ENCODE assay signal across 15 mouse cellular contexts in the genomic region with DNA sequence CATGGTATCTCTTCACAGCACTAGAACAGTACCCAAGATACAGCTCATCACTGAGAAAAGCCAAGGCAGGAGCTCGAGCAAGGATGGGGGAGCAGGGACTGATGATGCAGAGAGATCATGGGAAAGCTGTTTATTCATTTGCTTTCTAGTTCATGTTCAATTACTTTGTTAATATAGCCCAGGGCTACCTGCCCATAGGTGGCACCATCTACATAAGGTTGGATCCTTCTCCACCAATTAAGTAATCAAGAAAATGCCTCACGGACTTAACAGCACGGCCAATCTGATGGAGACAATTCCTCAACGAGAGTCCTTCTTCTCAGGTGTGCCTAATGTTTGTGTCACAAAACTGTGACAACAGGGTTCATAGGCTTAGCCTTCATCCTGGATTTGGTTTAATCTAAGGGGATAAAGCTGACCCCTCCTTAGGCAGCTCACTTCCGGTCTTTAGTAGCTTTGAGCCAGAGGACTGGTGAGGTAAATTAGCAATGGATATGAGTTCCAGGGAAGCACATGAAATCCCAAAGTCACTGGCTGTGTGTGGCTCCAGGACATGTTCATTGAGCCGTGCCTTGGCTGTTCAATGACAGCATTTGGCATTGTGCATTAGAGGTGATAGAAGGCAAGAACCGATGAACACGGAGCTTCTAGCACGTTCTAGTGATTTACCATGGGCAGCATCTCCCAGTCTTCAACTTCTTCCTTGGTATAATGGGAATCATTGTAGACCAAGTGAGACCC. TPM values are rescaled to one million over a fixed set of nuclear protein-coding genes. Genes with fewer than 3 reads are reported as not detected.
DNase-seq lines count a peak whose midpoint lies in the region; ATAC-seq and TF ChIP-seq lines count a peak whose summit lies in the region.
"Had no signal": no experiment of that assay in that cellular context is flagged by ENCODE, and none has a peak within 500 bp of the region (broad histone marks: within the 10 kb centered on the region; RNA-seq: fewer than 3 reads in every experiment).

No protein-coding gene starts in this region.

- DNase-seq in hindbrain, postnatal 0 days (ENCODE audit: low spot score) = peak; percentile 56
- peak; percentile 8 for DNase-seq in midbrain, embryonic 14.5 days
- no peak for DNase-seq in midbrain, embryonic 10.5 days (ENCODE audit: low spot score)
- no peak for DNase-seq in kidney, postnatal 0 days (ENCODE audit: low spot score)
- DNase-seq in lung, postnatal 25 days (ENCODE audit: low spot score) = peak; percentile 28
- no peak for DNase-seq in gastrocnemius, adult 8-10 months (ENCODE audit: low spot score in 2 of 2)
- DNase-seq: cerebellum, adult 8-10 months; thymus, postnatal 4 days had no signal

- no peaks in the 10 kb centered on the region for H3K9me3 ChIP-seq in hindbrain, postnatal 0 days (ENCODE audit: low read length)
- H3K9me3 ChIP-seq in hindbrain, embryonic 16.5 days (ENCODE audit: control insufficient read depth, low read length) = peaks cover 2% of the 10 kb centered on the region; the same call in 1 of the 2 replicates
- peaks cover 4% of the 10 kb centered on the region; the same call in 1 of the 2 replicates for H3K9me3 ChIP-seq in midbrain, embryonic 14.5 days (ENCODE audit: control insufficient read depth, low read length)
- H3K9me3 ChIP-seq in midbrain, embryonic 10.5 days (replicated peaks) = peaks cover 5% of the 10 kb centered on the region; the same call in 1 of the 2 replicates
- H3K9me3 ChIP-seq in kidney, postnatal 0 days (replicated peaks; ENCODE audit: low read length) = no peaks in the 10 kb centered on the region
- H3K9me3 ChIP-seq: embryonic facial prominence, embryonic 13.5 days; heart, embryonic 15.5 days; hindbrain, embryonic 15.5 days had no signal

- ATAC-seq in hindbrain, postnatal 0 days = no peak
- ATAC-seq in hindbrain, embryonic 16.5 days = no peak
- no peak for ATAC-seq in midbrain, embryonic 14.5 days (ENCODE audit: low FRiP score, low TSS enrichment)
- no peak for ATAC-seq in kidney, postnatal 0 days (replicated peaks; ENCODE audit: low FRiP score, low read depth)
- no peak for ATAC-seq in cerebellum, adult (ENCODE audit: insufficient number of reproducible peaks, low FRiP score, low TSS enrichment)
- ATAC-seq: Patski had no signal

- TF ChIP-seq CTCF in hindbrain, postnatal 0 days (IDR thresholded peaks at IDR 0.05; ENCODE audit: low read depth) = peak; percentile 50
- TF ChIP-seq CTCF in kidney, postnatal 0 days (IDR thresholded peaks at IDR 0.05; ENCODE audit: low read depth) = peak; percentile 68

- no peaks in the 10 kb centered on the region for H3K27me3 ChIP-seq in hindbrain, postnatal 0 days (ENCODE audit: insufficient read depth, low read length)
- H3K27me3 ChIP-seq in hindbrain, embryonic 16.5 days (replicated peaks; ENCODE audit: control insufficient read depth, insufficient read depth, low read length) = no peaks in the 10 kb centered on the region
- H3K27me3 ChIP-seq in midbrain, embryonic 14.5 days (ENCODE audit: control insufficient read depth, insufficient read depth, low read length) = no peaks in the 10 kb centered on the region
- H3K27me3 ChIP-seq in midbrain, embryonic 10.5 days (ENCODE audit: low read depth, poor library complexity, severe bottlenecking) = no peaks in the 10 kb centered on the region
- H3K27me3 ChIP-seq in kidney, postnatal 0 days (ENCODE audit: insufficient read depth, low read length) = no peaks in the 10 kb centered on the region
- H3K27me3 ChIP-seq: embryonic facial prominence, embryonic 13.5 days; heart, embryonic 15.5 days; hindbrain, embryonic 15.5 days; Patski had no signal

- H3K4me1 ChIP-seq in hindbrain, postnatal 0 days (ENCODE audit: insufficient read depth, low read length) = no peaks in the 10 kb centered on the region
- no peaks in the 10 kb centered on the region for H3K4me1 ChIP-seq in hindbrain, embryonic 16.5 days (ENCODE audit: control insufficient read depth, insufficient read depth, low read depth, low read length)
- H3K4me1 ChIP-seq in midbrain, embryonic 14.5 days (ENCODE audit: control insufficient read depth, insufficient read depth, low read length) = no peaks in the 10 kb centered on the region
- H3K4me1 ChIP-seq in midbrain, embryonic 10.5 days = no peaks in the 10 kb centered on the region
- H3K4me1 ChIP-seq in kidney, postnatal 0 days (replicated peaks; ENCODE audit: insufficient read depth, low read length) = no peaks in the 10 kb centered on the region
- H3K4me1 ChIP-seq: embryonic facial prominence, embryonic 13.5 days; forebrain, embryonic 10.5 days; heart, embryonic 15.5 days; hindbrain, embryonic 15.5 days had no signal

- no peak overlapping the region for H3K27ac ChIP-seq in hindbrain, postnatal 0 days
- no peak overlapping the region for H3K27ac ChIP-seq in hindbrain, embryonic 16.5 days (ENCODE audit: low read depth, low read length)
- no peak overlapping the region for H3K27ac ChIP-seq in midbrain, embryonic 14.5 days (replicated peaks; ENCODE audit: low read depth, low read length)
- H3K27ac ChIP-seq in midbrain, embryonic 10.5 days (replicated peaks) = no peak overlapping the region
- H3K27ac ChIP-seq in kidney, postnatal 0 days = no peak overlapping the region
- H3K27ac ChIP-seq: embryonic facial prominence, embryonic 13.5 days; forebrain, embryonic 10.5 days; heart, embryonic 15.5 days; hindbrain, embryonic 15.5 days had no signal

- no peak overlapping the region for H3K9ac ChIP-seq in hindbrain, postnatal 0 days (replicated peaks; ENCODE audit: low read length)
- no peak overlapping the region for H3K9ac ChIP-seq in hindbrain, embryonic 16.5 days (ENCODE audit: low read depth, low read length)
- no peak overlapping the region for H3K9ac ChIP-seq in midbrain, embryonic 14.5 days (replicated peaks; ENCODE audit: low read length)
- H3K9ac ChIP-seq in kidney, postnatal 0 days (ENCODE audit: low read depth, low read length) = no peak overlapping the region
- H3K9ac ChIP-seq: embryonic facial prominence, embryonic 13.5 days; heart, embryonic 15.5 days; hindbrain, embryonic 15.5 days had no signal

- no peak overlapping the region for H3K4me2 ChIP-seq in hindbrain, postnatal 0 days (ENCODE audit: low read depth, low read length)
- H3K4me2 ChIP-seq in hindbrain, embryonic 16.5 days (ENCODE audit: low read length) = no peak overlapping the region
- H3K4me2 ChIP-seq in midbrain, embryonic 14.5 days (ENCODE audit: low read length) = no peak overlapping the region
- no peak overlapping the region for H3K4me2 ChIP-seq in kidney, postnatal 0 days (ENCODE audit: low read length)
- H3K4me2 ChIP-seq: embryonic facial prominence, embryonic 13.5 days; heart, embryonic 15.5 days; hindbrain, embryonic 15.5 days had no signal

- H3K4me3 ChIP-seq in hindbrain, postnatal 0 days (ENCODE audit: low read length) = no peak overlapping the region
- H3K4me3 ChIP-seq in hindbrain, embryonic 16.5 days (ENCODE audit: low read length) = no peak overlapping the region
- H3K4me3 ChIP-seq in midbrain, embryonic 14.5 days (replicated peaks; ENCODE audit: low read depth, low read length) = no peak overlapping the region
- H3K4me3 ChIP-seq in midbrain, embryonic 10.5 days = no peak overlapping the region
- H3K4me3 ChIP-seq in kidney, postnatal 0 days (replicated peaks; ENCODE audit: low read depth, low read length) = no peak overlapping the region
- H3K4me3 ChIP-seq: embryonic facial prominence, embryonic 13.5 days; forebrain, embryonic 10.5 days; heart, embryonic 15.5 days; hindbrain, embryonic 15.5 days had no signal

- WGBS in hindbrain, postnatal 0 days = 79% methylated on average over 9 of the region's 9 CpGs
- WGBS in hindbrain, embryonic 16.5 days = 87% methylated on average over 9 of the region's 9 CpGs
- WGBS in midbrain, embryonic 14.5 days = 88% methylated on average over 9 of the region's 9 CpGs
- WGBS in midbrain, embryonic 10.5 days = 86% methylated on average over 9 of the region's 9 CpGs
- WGBS in kidney, postnatal 0 days = 73% methylated on average over 9 of the region's 9 CpGs

- no peaks in the 10 kb centered on the region for H3K36me3 ChIP-seq in hindbrain, postnatal 0 days (ENCODE audit: insufficient read depth, low read length)
- H3K36me3 ChIP-seq in hindbrain, embryonic 16.5 days (ENCODE audit: control insufficient read depth, insufficient read depth, low read length) = peaks cover 2% of the 10 kb centered on the region; the same call in 1 of the 2 replicates
- H3K36me3 ChIP-seq in midbrain, embryonic 14.5 days (ENCODE audit: control insufficient read depth, insufficient read depth, low read length) = no peaks in the 10 kb centered on the region
- H3K36me3 ChIP-seq in midbrain, embryonic 10.5 days = no peaks in the 10 kb centered on the region
- no peaks in the 10 kb centered on the region for H3K36me3 ChIP-seq in kidney, postnatal 0 days (ENCODE audit: insufficient read depth, low read length)
- H3K36me3 ChIP-seq: embryonic facial prominence, embryonic 13.5 days; forebrain, embryonic 10.5 days; heart, embryonic 15.5 days had no signal

RNA-seq across cellular contexts. Expression of a gene that starts 53.4 kb away (rescaled TPM):
- total RNA-seq in hindbrain, postnatal 0 days (2014; rRNA removed) = 14.6 and 17.7 TPM in 2 replicates
- polyA plus RNA-seq in hindbrain, postnatal 0 days (2015; fragmentation: Nextera tagmentation; extraction: Ambion mirVana) = 30.9 and 35.6 TPM in 2 replicates
- polyA plus RNA-seq in hindbrain, embryonic 16.5 days (2015; fragmentation: Nextera tagmentation; extraction: Ambion mirVana) = 21.8 and 24.9 TPM in 2 replicates
- polyA plus RNA-seq in midbrain, embryonic 14.5 days (2014; fragmentation: Nextera tagmentation; extraction: Ambion mirVana) = 18.9 and 19.6 TPM in 2 replicates
- 16.2 and 16.9 TPM in 2 replicates for polyA plus RNA-seq in midbrain, embryonic 10.5 days (2016; fragmentation: Nextera tagmentation; extraction: Ambion mirVana)
- polyA plus RNA-seq in kidney, postnatal 0 days (2015; fragmentation: Nextera tagmentation; extraction: Ambion mirVana) = 41.0 and 42.9 TPM in 2 replicates
- total RNA-seq in gastrocnemius, adult 8-10 months (2022) = 10 to 100 TPM in 2 of 4 experiments, 1 to 10 TPM in 2; 9.4 to 11.9 (median 10.1) TPM

Comparison
In these comparisons a context has a peak if more than half of its experiments do, and no peak if none do; other contexts are left out.
1. DNase-seq: peak in hindbrain, postnatal 0 days (single experiment), midbrain, embryonic 14.5 days (single experiment) and lung, postnatal 25 days (single experiment); none in midbrain, embryonic 10.5 days (single experiment), kidney, postnatal 0 days (single experiment) and gastrocnemius, adult 8-10 months (0 of 2).